ENCODE assay signal across 8 mouse cellular contexts in genomic region chr11:58057455-58057854, GRCm38 (mm10). TPM values are rescaled to one million over a fixed set of nuclear protein-coding genes. Genes with fewer than 3 reads are reported as not detected.
DNase-seq lines count a peak whose midpoint lies in the region; ATAC-seq and TF ChIP-seq lines count a peak whose summit lies in the region.
"Had no signal": no experiment of that assay in that cellular context is flagged by ENCODE, and none has a peak within 500 bp of the region (broad histone marks: within the 10 kb centered on the region; RNA-seq: fewer than 3 reads in every experiment).

No protein-coding gene starts in this region.

- no peaks in the 10 kb centered on the region for H3K9me3 ChIP-seq in G1E (replicated peaks)
- H3K9me3 ChIP-seq: heart, embryonic 13.5 days had no signal

- TF ChIP-seq CTCF in G1E (IDR thresholded peaks at IDR 0.05; ENCODE audit: low read depth, low read length) = peak; percentile 58

- H3K27me3 ChIP-seq in G1E (ENCODE audit: insufficient read depth, low read length) = no peaks in the 10 kb centered on the region
- H3K27me3 ChIP-seq: heart, embryonic 13.5 days had no signal

- intact Hi-C loops in left cerebral cortex, postnatal 36 days (cut with DNase I) = loop anchor here (2.0 kb wide), 1 partner anchor 107 kb away; no protein-coding TSS in a partner anchor

- ATAC-seq in G1E (ENCODE audit: extremely low read depth, insufficient number of reproducible peaks, low FRiP score, poor library complexity, severe bottlenecking) = no peak

- H3K36me3 ChIP-seq in G1E (replicated peaks) = peaks cover 85% of the 10 kb centered on the region

- no peak overlapping the region for H3K4me3 ChIP-seq in G1E (ENCODE audit: low read depth, low read length)
- H3K4me3 ChIP-seq: heart, embryonic 13.5 days had no signal

- DNase-seq in layer of hippocampus, adult 11-12 months (ENCODE audit: low spot score) = peak; percentile 61
- no peak for DNase-seq in layer of hippocampus, adult 9-11 months
- no peak for DNase-seq in G1E (ENCODE audit: low spot score)
- peak; percentile 46 to 66 for DNase-seq in adrenal gland, postnatal 36 days
- DNase-seq in frontal cortex, postnatal 14 days (ENCODE audit: low spot score in 2 of 2) = peak; percentile 24 to 58
- peak; percentile 29 to 59 for DNase-seq in left cerebral cortex, postnatal 36 days (ENCODE audit: low spot score in 2 of 2)
- DNase-seq in right cerebral cortex, adult 18-20 months = peak; percentile 41

- peaks cover 13% of the 10 kb centered on the region for H3K4me1 ChIP-seq in G1E (ENCODE audit: insufficient read depth, low read depth, low read length)
- H3K4me1 ChIP-seq: heart, embryonic 13.5 days had no signal

RNA-seq across cellular contexts. Expression of gene Gm12248, which starts 35.5 kb away (rescaled TPM):
- 0.90 and 2.5 TPM in 2 replicates for total RNA-seq in G1E (2014; fragmentation: Nextera tagmentation)
- total RNA-seq in G1E (2017) = 0.76 TPM in 1 of 2 replicates, not detected in the other
- 0.05 TPM in 1 of 2 replicates, not detected in the other for polyA plus RNA-seq in G1E (2012)
- total RNA-seq in adrenal gland, postnatal 36 days (2021) = 1 to 10 TPM in 1 of 2 experiments, not detected in 1; 1.0 TPM
- not detected for total RNA-seq in left cerebral cortex, postnatal 36 days (2021)
- polyA plus RNA-seq: heart, embryonic 13.5 days had no signal

RNA-seq across cellular contexts. Expression of gene Cnot8, which starts 46.5 kb away (rescaled TPM):
- total RNA-seq in G1E (2014; fragmentation: Nextera tagmentation) (64.2 and 65.1 TPM in 2 replicates), G1E (2017) (111 and 126 TPM in 2 replicates)
- polyA plus RNA-seq in G1E (2012) = 4.4 and 5.5 TPM in 2 replicates
- 10 to 100 TPM; 44.0 to 63.7 TPM for total RNA-seq in adrenal gland, postnatal 36 days (2021)
- 10 to 100 TPM; 51.9 to 58.0 TPM for total RNA-seq in left cerebral cortex, postnatal 36 days (2021)

RNA-seq across cellular contexts. Expression of gene Larp1, which starts 48.6 kb away (rescaled TPM):
- total RNA-seq in G1E (2014; fragmentation: Nextera tagmentation) (184 and 189 TPM in 2 replicates), G1E (2017) (31.4 and 34.7 TPM in 2 replicates)
- 111 and 123 TPM in 2 replicates for polyA plus RNA-seq in G1E (2012)
- 100 to 1,000 TPM; 102 to 112 TPM for total RNA-seq in adrenal gland, postnatal 36 days (2021)
- total RNA-seq in left cerebral cortex, postnatal 36 days (2021) = 10 to 100 TPM; 84.8 to 92.3 TPM

Comparison
In these comparisons a context has a peak if more than half of its experiments do, and no peak if none do; other contexts are left out.
1. DNase-seq: peak in layer of hippocampus, adult 11-12 months (single experiment), adrenal gland, postnatal 36 days (2 of 2), frontal cortex, postnatal 14 days (2 of 2), left cerebral cortex, postnatal 36 days (2 of 2) and right cerebral cortex, adult 18-20 months (single experiment); none in layer of hippocampus, adult 9-11 months (single experiment) and G1E (single experiment).